Mouse (Mus musculus): ENCODE measurements at regions not wholly inside any gene's neighbourhood (a gene's known extent, or its start where the extent isn't known, plus 50 kb on each side); places are given as distances from the start of the nearest gene placed in this dataset.

DNA sequence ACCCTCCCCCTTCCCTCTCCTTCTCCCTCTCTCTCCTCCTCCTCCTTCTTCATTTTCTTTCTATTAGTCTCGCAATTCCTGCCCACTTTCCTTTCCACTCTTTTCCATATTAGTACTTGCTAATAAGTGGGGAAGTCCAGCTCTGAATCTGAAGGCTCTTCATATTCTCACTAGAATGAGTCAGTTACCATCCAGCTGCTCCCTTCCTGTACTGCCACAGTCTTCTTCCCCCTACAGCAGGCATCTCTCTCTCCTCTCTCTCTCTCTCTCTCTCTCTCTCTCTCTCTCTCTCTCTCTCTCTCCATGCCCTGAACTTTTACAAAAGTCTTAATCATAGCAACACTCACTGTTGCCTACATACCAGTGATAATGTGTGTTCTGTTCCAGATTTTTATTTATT, 226.6 kb upstream of the Pter start:
- no peaks in the 10 kb centered on the region for H3K9me3 ChIP-seq
- DNase-seq (ENCODE audit: low spot score), result no peak
- WGBS, result 79% methylated on average over 1 of the region's 1 CpGs
- no peak overlapping the region for H3K27ac ChIP-seq
- H3K27me3 ChIP-seq (ENCODE audit: insufficient read depth, poor library complexity, severe bottlenecking), result no peaks in the 10 kb centered on the region
- H3K36me3 ChIP-seq, result no peaks in the 10 kb centered on the region
- no peak overlapping the region for H3K4me3 ChIP-seq
- H3K4me1 ChIP-seq (replicated peaks), result no peaks in the 10 kb centered on the region

DNA sequence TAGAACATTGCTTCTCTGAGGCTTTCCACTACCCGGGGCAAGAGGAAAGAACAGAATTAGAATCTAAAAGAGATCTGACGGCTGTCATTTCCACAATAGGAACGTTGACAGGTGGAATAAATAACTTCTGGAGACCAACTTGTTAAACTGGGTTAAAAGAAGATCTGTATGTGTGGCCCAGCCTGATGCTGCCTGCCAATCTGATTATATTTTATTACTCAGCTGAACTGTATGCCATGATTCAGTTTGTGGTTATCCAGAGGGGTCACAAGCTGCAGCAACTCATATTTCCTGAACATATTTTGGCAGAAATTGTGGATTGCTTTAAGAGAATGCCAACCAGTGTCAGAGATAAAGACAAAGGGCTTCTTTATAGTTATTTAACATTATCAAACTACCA, 224.5 kb upstream of the Pter start:
- H3K27me3 ChIP-seq (ENCODE audit: insufficient read depth, poor library complexity, severe bottlenecking), result no peaks in the 10 kb centered on the region
- no peaks in the 10 kb centered on the region for H3K9me3 ChIP-seq
- no peaks in the 10 kb centered on the region for H3K36me3 ChIP-seq
- peaks cover 4% of the 10 kb centered on the region for H3K4me1 ChIP-seq (replicated peaks)
- H3K4me3 ChIP-seq, result no peak overlapping the region
- H3K27ac ChIP-seq, result no peak overlapping the region
- DNase-seq (ENCODE audit: low spot score), result no peak
- WGBS, result 71% methylated on average over 3 of the region's 3 CpGs

DNA sequence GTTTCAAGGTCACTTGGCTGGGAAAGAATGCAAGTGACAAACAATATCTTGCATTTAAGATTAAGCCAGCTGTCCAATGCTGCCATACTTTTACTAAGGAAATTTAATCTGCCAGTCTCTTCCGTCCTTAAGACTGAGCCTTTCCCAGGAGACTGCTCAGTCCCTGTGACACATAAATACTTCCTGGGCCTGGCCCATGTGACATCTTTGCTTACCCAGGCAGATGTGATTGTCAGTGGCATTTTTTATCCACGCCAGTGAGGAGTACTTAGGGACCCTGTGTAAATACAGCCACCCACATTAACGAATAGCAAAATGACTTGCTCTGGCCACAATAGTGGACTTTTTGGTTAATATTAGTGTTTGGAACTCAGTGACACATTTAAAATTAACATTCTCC, 216.3 kb upstream of the Pter start:
- peaks cover 4% of the 10 kb centered on the region for H3K4me1 ChIP-seq (replicated peaks)
- 66% methylated on average over 3 of the region's 3 CpGs for WGBS
- no peaks in the 10 kb centered on the region for H3K36me3 ChIP-seq
- H3K27me3 ChIP-seq (ENCODE audit: insufficient read depth, poor library complexity, severe bottlenecking), result no peaks in the 10 kb centered on the region
- H3K4me3 ChIP-seq, result no peak overlapping the region
- no peak for DNase-seq (ENCODE audit: low spot score)
- H3K9me3 ChIP-seq, result no peaks in the 10 kb centered on the region
- H3K27ac ChIP-seq, result no peak overlapping the region

DNA sequence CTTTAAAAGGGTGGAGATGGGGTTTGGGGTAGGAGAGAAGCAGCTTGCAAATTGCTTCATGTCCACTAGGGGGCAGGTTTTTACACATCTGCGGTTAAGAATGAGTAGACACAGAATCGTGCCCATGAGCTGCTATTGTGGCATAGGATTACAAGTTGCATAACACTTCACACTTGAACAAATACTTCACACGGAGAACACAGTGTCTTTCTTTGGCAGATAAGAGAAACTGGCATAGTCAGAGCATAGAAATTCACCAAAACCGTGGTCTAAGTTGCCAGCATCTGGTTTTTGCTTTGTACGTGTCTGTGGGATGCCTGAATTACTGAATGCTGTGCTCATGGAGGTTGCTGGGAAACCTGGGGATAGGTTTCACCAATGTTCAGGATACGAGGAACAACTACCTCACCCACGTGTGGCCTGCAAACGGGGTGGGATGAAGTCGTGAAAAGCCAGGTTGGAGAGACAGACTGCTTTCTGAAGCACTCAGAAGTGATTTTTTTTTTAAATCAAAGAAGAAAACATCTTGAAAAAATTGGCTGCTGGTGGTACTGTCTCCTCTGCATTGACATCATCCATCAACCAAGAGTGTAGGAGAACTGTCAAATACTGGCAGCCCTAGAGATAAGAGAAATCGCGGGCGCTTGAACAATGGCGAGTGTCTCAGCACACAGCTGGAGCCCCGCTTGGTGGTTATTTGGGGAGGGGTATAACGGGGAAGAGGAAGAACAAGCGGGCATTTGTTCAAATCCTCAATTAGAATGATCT, 214.5 kb upstream of the Pter start:
- Histone ChIP-seq H3K4me3 (peak overlapping the region; percentile 13; the same call in 1 of the 2 replicates), H3K9me3 (no peaks in the 10 kb centered on the region), H3K36me3 (no peaks in the 10 kb centered on the region), H3K4me1 (replicated peaks) (peaks cover 3% of the 10 kb centered on the region; the same call in 1 of the 2 replicates), H3K27me3 (ENCODE audit: insufficient read depth, poor library complexity, severe bottlenecking) (no peaks in the 10 kb centered on the region), H3K27ac (peak overlapping the region; percentile 40; the same call in 1 of the 2 replicates)
- DNase-seq (ENCODE audit: low spot score), result peak; percentile 48
- 48% methylated on average over 16 of the region's 16 CpGs for WGBS

DNA sequence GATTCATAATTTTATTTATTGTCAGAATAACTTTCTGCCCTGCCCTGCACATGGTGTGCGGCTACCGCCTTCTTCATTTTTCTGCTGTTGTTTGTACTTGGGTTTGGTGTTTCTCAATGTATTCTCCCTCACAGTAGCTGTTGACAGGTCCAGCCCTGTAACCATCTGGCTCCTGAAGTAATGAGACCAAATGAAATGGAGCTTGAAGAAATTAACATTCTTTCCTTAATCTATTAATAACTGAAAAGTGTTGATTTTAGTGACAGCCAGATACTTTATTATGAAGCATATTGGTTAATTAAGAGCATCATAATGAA, 214.0 kb upstream of the Pter start:
- 95% methylated on average over 2 of the region's 2 CpGs for WGBS
- H3K36me3 ChIP-seq, result no peaks in the 10 kb centered on the region
- DNase-seq (ENCODE audit: low spot score), result no peak

GRCm38 (mm10) chr2:12716124-12717012, 207.5 kb upstream of the Pter start:
- H3K27ac ChIP-seq, result peak overlapping the region; percentile 35; the same call in 1 of the 2 replicates
- H3K9me3 ChIP-seq, result no peaks in the 10 kb centered on the region
- 37% methylated on average over 3 of the region's 3 CpGs for WGBS
- H3K4me1 ChIP-seq (replicated peaks), result peaks cover 12% of the 10 kb centered on the region
- no peak for DNase-seq (ENCODE audit: low spot score)
- H3K4me3 ChIP-seq, result no peak overlapping the region
- no peaks in the 10 kb centered on the region for H3K27me3 ChIP-seq (ENCODE audit: insufficient read depth, poor library complexity, severe bottlenecking)
- H3K36me3 ChIP-seq, result no peaks in the 10 kb centered on the region

More for the DNA sequence above, 214.0 kb upstream of the Pter start:
- Histone ChIP-seq H3K4me1 (replicated peaks) (peaks cover 3% of the 10 kb centered on the region; the same call in 1 of the 2 replicates), H3K27ac (no peak overlapping the region), H3K27me3 (ENCODE audit: insufficient read depth, poor library complexity, severe bottlenecking) (no peaks in the 10 kb centered on the region), H3K4me3 (no peak overlapping the region), H3K9me3 (no peaks in the 10 kb centered on the region)

GRCm38 (mm10) chr2:12729251-12729650, 194.6 kb upstream of the Pter start:
- DNase-seq (ENCODE audit: low spot score), result no peak
- Histone ChIP-seq H3K36me3 (no peaks in the 10 kb centered on the region), H3K4me1 (replicated peaks) (no peaks in the 10 kb centered on the region), H3K27ac (no peak overlapping the region), H3K4me3 (no peak overlapping the region), H3K27me3 (ENCODE audit: insufficient read depth, poor library complexity, severe bottlenecking) (no peaks in the 10 kb centered on the region), H3K9me3 (no peaks in the 10 kb centered on the region)
- 80% methylated on average over 4 of the region's 4 CpGs for WGBS

- Histone ChIP-seq H3K4me3 (no peak overlapping the region), H3K4me1 (replicated peaks) (no peaks in the 10 kb centered on the region), H3K36me3 (no peaks in the 10 kb centered on the region), H3K27me3 (ENCODE audit: insufficient read depth, poor library complexity, severe bottlenecking) (no peaks in the 10 kb centered on the region), H3K27ac (no peak overlapping the region), H3K9me3 (no peaks in the 10 kb centered on the region)
- 47% methylated on average over 2 of the region's 2 CpGs for WGBS
- no peak for DNase-seq (ENCODE audit: low spot score)
Measured at GRCm38 (mm10) chr2:12737140-12737539, 186.7 kb upstream of the Pter start.

DNA sequence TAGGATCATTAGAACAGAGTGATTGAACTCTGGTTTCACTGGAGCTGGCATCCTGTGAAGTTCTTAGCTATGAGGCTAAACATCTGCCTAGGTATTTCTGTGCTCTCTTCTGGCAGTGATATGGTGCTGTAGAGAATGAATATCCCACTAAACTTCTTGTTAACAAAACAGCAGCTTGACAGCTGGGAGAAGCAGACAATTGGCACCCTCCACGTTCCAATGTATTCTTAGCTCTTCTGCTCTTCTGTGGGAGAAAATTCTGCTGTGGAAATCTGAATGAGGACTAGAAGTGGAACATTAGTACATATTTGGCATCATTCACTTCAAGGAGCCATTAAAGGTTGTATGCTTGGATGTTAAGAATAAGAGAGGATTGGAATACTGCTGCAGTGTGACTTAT, 177.0 kb upstream of the Pter start:
- H3K4me1 ChIP-seq (replicated peaks), result no peaks in the 10 kb centered on the region
- 80% methylated on average over 1 of the region's 1 CpGs for WGBS

DNA sequence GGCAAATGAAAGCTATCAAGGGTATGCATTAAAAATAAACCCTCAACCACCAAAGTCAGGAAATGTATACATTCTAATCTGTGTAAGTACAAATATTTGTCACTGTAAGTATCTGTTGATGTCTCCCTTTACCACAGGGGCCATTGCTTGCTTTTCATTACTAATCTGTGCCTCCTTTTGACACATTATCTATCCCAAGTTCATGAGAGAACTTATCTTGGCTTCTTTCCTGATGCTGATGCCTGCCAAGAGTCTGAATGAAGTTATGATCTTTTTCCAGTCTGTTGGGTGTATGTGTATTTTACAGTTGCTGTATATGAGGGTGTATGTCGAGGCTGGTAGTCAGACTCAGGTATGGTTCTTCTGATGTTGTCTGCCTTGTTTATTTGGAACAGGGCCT, 165.0 kb upstream of the Pter start:
- no peaks in the 10 kb centered on the region for H3K27me3 ChIP-seq (ENCODE audit: insufficient read depth, poor library complexity, severe bottlenecking)
- no peak overlapping the region for H3K4me3 ChIP-seq
- DNase-seq (ENCODE audit: low spot score), result no peak
- H3K27ac ChIP-seq, result no peak overlapping the region
- H3K36me3 ChIP-seq, result no peaks in the 10 kb centered on the region
- no peaks in the 10 kb centered on the region for H3K9me3 ChIP-seq
- H3K4me1 ChIP-seq (replicated peaks), result no peaks in the 10 kb centered on the region
- 76% methylated on average over 1 of the region's 1 CpGs for WGBS

More for the DNA sequence above, 177.0 kb upstream of the Pter start:
- Histone ChIP-seq H3K27ac (no peak overlapping the region), H3K9me3 (no peaks in the 10 kb centered on the region), H3K27me3 (ENCODE audit: insufficient read depth, poor library complexity, severe bottlenecking) (no peaks in the 10 kb centered on the region), H3K36me3 (no peaks in the 10 kb centered on the region), H3K4me3 (no peak overlapping the region)
- no peak for DNase-seq (ENCODE audit: low spot score)

GRCm38 (mm10) chr2:12759931-12760330, 163.9 kb upstream of the Pter start:
- no peak for DNase-seq (ENCODE audit: low spot score)
- 92% methylated on average over 3 of the region's 3 CpGs for WGBS
- no peak overlapping the region for H3K4me3 ChIP-seq
- no peaks in the 10 kb centered on the region for H3K27me3 ChIP-seq (ENCODE audit: insufficient read depth, poor library complexity, severe bottlenecking)
- no peak overlapping the region for H3K27ac ChIP-seq
- H3K9me3 ChIP-seq, result no peaks in the 10 kb centered on the region
- H3K4me1 ChIP-seq (replicated peaks), result no peaks in the 10 kb centered on the region
- H3K36me3 ChIP-seq, result no peaks in the 10 kb centered on the region

GRCm38 (mm10) chr2:12761461-12761860, 162.4 kb upstream of the Pter start:
- DNase-seq (ENCODE audit: low spot score), result no peak
- no peaks in the 10 kb centered on the region for H3K4me1 ChIP-seq (replicated peaks)
- H3K36me3 ChIP-seq, result no peaks in the 10 kb centered on the region
- 88% methylated on average over 3 of the region's 3 CpGs for WGBS
- H3K9me3 ChIP-seq, result no peaks in the 10 kb centered on the region
- no peak overlapping the region for H3K27ac ChIP-seq
- H3K4me3 ChIP-seq, result no peak overlapping the region
- no peaks in the 10 kb centered on the region for H3K27me3 ChIP-seq (ENCODE audit: insufficient read depth, poor library complexity, severe bottlenecking)

DNA sequence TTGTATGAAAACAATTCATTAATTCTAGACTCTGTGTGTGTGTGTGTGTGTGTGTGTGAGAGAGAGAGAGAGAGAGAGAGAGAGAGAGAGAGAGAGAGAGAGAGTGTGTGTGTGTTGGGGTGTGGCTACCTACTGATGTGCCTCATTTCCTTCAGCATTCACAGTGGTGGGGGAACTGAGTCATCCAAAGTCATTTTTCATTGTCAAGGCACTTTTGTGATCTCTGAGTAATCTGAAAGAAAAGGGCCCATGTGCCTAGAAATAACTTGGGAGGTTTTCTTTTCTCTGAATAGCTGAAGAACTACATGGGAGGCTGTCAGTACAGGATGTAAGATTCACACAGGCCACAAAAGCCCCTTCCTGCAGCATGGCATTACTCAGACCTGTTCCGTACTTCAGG, 159.3 kb upstream of the Pter start:
- H3K4me1 ChIP-seq (replicated peaks), result no peaks in the 10 kb centered on the region
- no peak overlapping the region for H3K4me3 ChIP-seq
- no peaks in the 10 kb centered on the region for H3K9me3 ChIP-seq
- no peaks in the 10 kb centered on the region for H3K27me3 ChIP-seq (ENCODE audit: insufficient read depth, poor library complexity, severe bottlenecking)
- WGBS, result 73% methylated on average over 1 of the region's 1 CpGs
- DNase-seq (ENCODE audit: low spot score), result no peak
- H3K36me3 ChIP-seq, result no peaks in the 10 kb centered on the region
- no peak overlapping the region for H3K27ac ChIP-seq
